Mouse (Mus musculus): ENCODE results near the gene Mtap. TPM values are rescaled to one million over a fixed set of nuclear protein-coding genes. Genes with fewer than 3 reads are reported as not detected.

Mtap gene
- polyA plus RNA-seq, 1 experiment from 2014 or later = 11.6 TPM

- H3K4me1 ChIP-seq (ENCODE audit: insufficient read depth) = no peaks in the 10 kb centered on the region
- H3K27me3 ChIP-seq (ENCODE audit: insufficient read depth, low read length) = no peaks in the 10 kb centered on the region
- no peak overlapping the region for H3K4me3 ChIP-seq (ENCODE audit: low read depth, low read length)
- 80% methylated on average over 2 of the region's 2 CpGs for WGBS (ENCODE audit: insufficient replicate concordance)
- H3K9ac ChIP-seq (replicated peaks) = no peak overlapping the region
- H3K36me3 ChIP-seq (replicated peaks; ENCODE audit: insufficient read depth, low read length) = peaks cover 22% of the 10 kb centered on the region
- H3K9me3 ChIP-seq (ENCODE audit: low read length) = no peaks in the 10 kb centered on the region
- ATAC-seq (no peak), DNase-seq (no peak)
- no peak overlapping the region for H3K4me2 ChIP-seq (ENCODE audit: low read depth, low read length)
- TF ChIP-seq CTCF (IDR thresholded peaks at IDR 0.05; ENCODE audit: low read depth) (no peak), EP300 (IDR thresholded peaks at IDR 0.05; ENCODE audit: low read depth) (no peak)
- H3K27ac ChIP-seq (ENCODE audit: low read depth) = no peak overlapping the region
Measured at GRCm38 (mm10) chr4:89181656-89182055, 44.7 kb downstream of the Mtap start.

- no peak overlapping the region for H3K4me3 ChIP-seq (ENCODE audit: low read depth, low read length)
- peaks cover 16% of the 10 kb centered on the region for H3K36me3 ChIP-seq (replicated peaks; ENCODE audit: insufficient read depth, low read length)
- ATAC-seq = no peak
- no peak overlapping the region for H3K9ac ChIP-seq (replicated peaks)
- no peaks in the 10 kb centered on the region for H3K9me3 ChIP-seq (ENCODE audit: low read length)
- H3K4me2 ChIP-seq (ENCODE audit: low read depth, low read length) = no peak overlapping the region
- no peak overlapping the region for H3K27ac ChIP-seq (ENCODE audit: low read depth)
- WGBS (ENCODE audit: insufficient replicate concordance) = 83% methylated on average over 3 of the region's 3 CpGs
- H3K4me1 ChIP-seq (ENCODE audit: insufficient read depth) = no peaks in the 10 kb centered on the region
- TF ChIP-seq EP300 (IDR thresholded peaks at IDR 0.05; ENCODE audit: low read depth) = no peak
- DNase-seq = no peak
- H3K27me3 ChIP-seq (ENCODE audit: insufficient read depth, low read length) = no peaks in the 10 kb centered on the region
Measured at GRCm38 (mm10) chr4:89182486-89182885, 45.6 kb downstream of the Mtap start.

DNA sequence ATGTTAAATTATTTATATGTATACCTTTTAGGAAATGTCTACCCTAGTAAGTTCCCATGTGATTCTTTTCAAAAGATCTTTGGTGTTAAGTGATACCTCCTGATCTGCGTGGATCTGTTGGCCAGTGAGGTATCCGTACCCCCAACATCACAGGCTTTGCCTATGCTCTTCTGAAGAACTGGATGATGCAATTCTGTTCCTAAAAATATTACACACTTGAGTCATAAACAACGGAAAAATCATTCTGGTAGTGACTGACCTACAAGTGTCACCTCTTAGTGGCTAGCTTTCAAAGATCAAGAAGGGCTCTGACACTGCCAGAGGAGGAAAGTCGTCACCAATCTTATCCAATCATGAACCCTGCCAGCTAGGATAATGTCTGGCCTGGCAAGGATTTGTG lies 58.6 kb downstream of the Mtap start:
- H3K27ac ChIP-seq (ENCODE audit: low read depth) = no peak overlapping the region
- no peak for ATAC-seq
- 76% methylated on average over 4 of the region's 4 CpGs for WGBS (ENCODE audit: insufficient replicate concordance)
- no peaks in the 10 kb centered on the region for H3K36me3 ChIP-seq (replicated peaks; ENCODE audit: insufficient read depth, low read length)
- no peak overlapping the region for H3K9ac ChIP-seq (replicated peaks)
- no peak for TF ChIP-seq CTCF (IDR thresholded peaks at IDR 0.05; ENCODE audit: low read depth)
- TF ChIP-seq EP300 (IDR thresholded peaks at IDR 0.05; ENCODE audit: low read depth) = no peak
- no peak overlapping the region for H3K4me2 ChIP-seq (ENCODE audit: low read depth, low read length)
- DNase-seq = no peak
- no peak overlapping the region for H3K4me3 ChIP-seq (ENCODE audit: low read depth, low read length)
- no peaks in the 10 kb centered on the region for H3K27me3 ChIP-seq (ENCODE audit: insufficient read depth, low read length)
- no peaks in the 10 kb centered on the region for H3K9me3 ChIP-seq (ENCODE audit: low read length)
- no peaks in the 10 kb centered on the region for H3K4me1 ChIP-seq (ENCODE audit: insufficient read depth)

- no peak for TF ChIP-seq CTCF (IDR thresholded peaks at IDR 0.05; ENCODE audit: low read depth)
- TF ChIP-seq EP300 (IDR thresholded peaks at IDR 0.05; ENCODE audit: low read depth) = no peak
- no peak overlapping the region for H3K4me3 ChIP-seq (ENCODE audit: low read depth, low read length)
- no peaks in the 10 kb centered on the region for H3K4me1 ChIP-seq (ENCODE audit: insufficient read depth)
- no peak overlapping the region for H3K4me2 ChIP-seq (ENCODE audit: low read depth, low read length)
- ATAC-seq = no peak
- no peaks in the 10 kb centered on the region for H3K9me3 ChIP-seq (ENCODE audit: low read length)
- H3K36me3 ChIP-seq (replicated peaks; ENCODE audit: insufficient read depth, low read length) = no peaks in the 10 kb centered on the region
- no peak overlapping the region for H3K9ac ChIP-seq (replicated peaks)
- no peak overlapping the region for H3K27ac ChIP-seq (ENCODE audit: low read depth)
- H3K27me3 ChIP-seq (ENCODE audit: insufficient read depth, low read length) = no peaks in the 10 kb centered on the region
- no peak for DNase-seq
Measured at GRCm38 (mm10) chr4:89197128-89197527, 60.2 kb downstream of the Mtap start.

DNA sequence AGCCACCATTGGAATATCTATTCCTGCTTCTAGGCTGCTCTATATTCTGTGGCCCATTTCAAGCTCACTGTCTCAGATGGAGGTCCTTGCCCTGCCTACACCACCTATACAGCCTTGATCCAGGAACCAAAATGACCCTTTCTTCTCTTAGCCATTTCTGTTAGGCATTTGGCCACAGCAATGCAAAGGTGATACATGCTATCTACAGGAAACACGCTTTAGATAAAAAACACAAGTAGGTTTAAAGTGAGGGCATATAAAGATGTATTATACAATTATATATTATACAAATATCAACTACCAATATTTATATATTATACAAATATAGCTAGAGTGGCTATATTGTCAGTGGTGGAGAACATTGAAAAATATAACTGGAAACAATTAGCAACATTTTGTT lies 63.9 kb downstream of the Mtap start:
- no peak for TF ChIP-seq EP300 (IDR thresholded peaks at IDR 0.05; ENCODE audit: low read depth)
- TF ChIP-seq CTCF (IDR thresholded peaks at IDR 0.05; ENCODE audit: low read depth) = no peak
- Histone ChIP-seq H3K27ac (ENCODE audit: low read depth) (no peak overlapping the region), H3K4me1 (ENCODE audit: insufficient read depth) (no peaks in the 10 kb centered on the region), H3K9me3 (ENCODE audit: low read length) (no peaks in the 10 kb centered on the region), H3K36me3 (replicated peaks; ENCODE audit: insufficient read depth, low read length) (no peaks in the 10 kb centered on the region), H3K27me3 (ENCODE audit: insufficient read depth, low read length) (no peaks in the 10 kb centered on the region), H3K4me3 (ENCODE audit: low read depth, low read length) (no peak overlapping the region), H3K4me2 (ENCODE audit: low read depth, low read length) (no peak overlapping the region), H3K9ac (replicated peaks) (no peak overlapping the region)
- ATAC-seq (no peak), DNase-seq (no peak)
- 74% methylated on average over 1 of the region's 1 CpGs for WGBS (ENCODE audit: insufficient replicate concordance)

GRCm38 (mm10) chr4:89209310-89209709 lies 72.4 kb downstream of the Mtap start:
- Histone ChIP-seq H3K27me3 (ENCODE audit: insufficient read depth, low read length) (no peaks in the 10 kb centered on the region), H3K9ac (replicated peaks) (no peak overlapping the region), H3K36me3 (replicated peaks; ENCODE audit: insufficient read depth, low read length) (no peaks in the 10 kb centered on the region), H3K27ac (ENCODE audit: low read depth) (no peak overlapping the region), H3K4me2 (ENCODE audit: low read depth, low read length) (no peak overlapping the region), H3K4me1 (ENCODE audit: insufficient read depth) (no peaks in the 10 kb centered on the region), H3K9me3 (ENCODE audit: low read length) (no peaks in the 10 kb centered on the region), H3K4me3 (ENCODE audit: low read depth, low read length) (no peak overlapping the region)
- no peak for TF ChIP-seq EP300 (IDR thresholded peaks at IDR 0.05; ENCODE audit: low read depth)
- ATAC-seq = no peak
- no peak for DNase-seq

DNA sequence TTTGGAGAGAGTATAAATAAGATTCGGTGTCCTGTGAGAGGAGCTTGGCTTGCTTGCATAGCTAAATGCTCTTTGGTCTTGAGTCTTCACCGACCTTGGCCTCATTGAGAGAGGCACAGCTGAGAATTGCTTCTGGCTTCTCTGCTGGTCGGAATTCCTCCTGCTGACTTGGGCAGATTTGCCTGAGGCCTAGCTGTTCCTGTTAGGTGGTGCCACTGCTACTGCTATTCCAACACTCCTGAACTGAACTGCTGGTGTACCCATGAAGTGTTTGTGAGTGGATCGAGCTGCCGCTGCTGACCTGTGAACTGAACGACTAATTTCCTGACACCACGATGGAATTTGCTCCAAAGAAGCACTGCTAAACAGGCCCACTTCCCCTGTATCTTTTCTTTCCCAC lies 73.4 kb downstream of the Mtap start:
- Histone ChIP-seq H3K27ac (ENCODE audit: low read depth) (no peak overlapping the region), H3K9ac (replicated peaks) (no peak overlapping the region), H3K9me3 (ENCODE audit: low read length) (no peaks in the 10 kb centered on the region), H3K36me3 (replicated peaks; ENCODE audit: insufficient read depth, low read length) (no peaks in the 10 kb centered on the region), H3K4me2 (ENCODE audit: low read depth, low read length) (no peak overlapping the region), H3K4me3 (ENCODE audit: low read depth, low read length) (no peak overlapping the region), H3K4me1 (ENCODE audit: insufficient read depth) (no peaks in the 10 kb centered on the region), H3K27me3 (ENCODE audit: insufficient read depth, low read length) (no peaks in the 10 kb centered on the region)
- DNase-seq (no peak), ATAC-seq (no peak)
- TF ChIP-seq CTCF (IDR thresholded peaks at IDR 0.05; ENCODE audit: low read depth) = no peak
- no peak for TF ChIP-seq EP300 (IDR thresholded peaks at IDR 0.05; ENCODE audit: low read depth)
- WGBS (ENCODE audit: insufficient replicate concordance) = 67% methylated on average over 7 of the region's 7 CpGs

Measured in liver, postnatal 0 days (tissue).